Mouse (Mus musculus): ENCODE measurements around the gene Slc38a3. TPM values are rescaled to one million over a fixed set of nuclear protein-coding genes. Genes with fewer than 3 reads are reported as not detected.
A peak's percentile ranks its signal among the peaks of the same experiment; 100 is the strongest.

Gene Slc38a3
- polyA plus RNA-seq (2016; fragmentation: Nextera tagmentation; extraction: Ambion mirVana) = 12.5 and 12.9 TPM in 2 replicates

GRCm38 (mm10) chr9:107669480-107669945 lies at the start of gene Slc38a3:
Slc38a3 (minus strand) TSS chr9:107669530.
- 87% methylated on average over 9 of the region's 9 CpGs for WGBS
- ATAC-seq (ENCODE audit: low FRiP score) = no peak
- Histone ChIP-seq H3K9ac (no peak within 1 kb of the TSS), H3K27ac (no peak within 1 kb of the TSS), H3K9me3 (replicated peaks) (no peaks in the 10 kb centered on the region), H3K4me1 (peaks cover 39% of the 10 kb centered on the region), H3K36me3 (no peaks in the 10 kb centered on the region), H3K4me2 (replicated peaks) (no peak within 1 kb of the TSS), H3K4me3 (no peak within 1 kb of the TSS), H3K27me3 (peaks cover 44% of the 10 kb centered on the region)

DNA sequence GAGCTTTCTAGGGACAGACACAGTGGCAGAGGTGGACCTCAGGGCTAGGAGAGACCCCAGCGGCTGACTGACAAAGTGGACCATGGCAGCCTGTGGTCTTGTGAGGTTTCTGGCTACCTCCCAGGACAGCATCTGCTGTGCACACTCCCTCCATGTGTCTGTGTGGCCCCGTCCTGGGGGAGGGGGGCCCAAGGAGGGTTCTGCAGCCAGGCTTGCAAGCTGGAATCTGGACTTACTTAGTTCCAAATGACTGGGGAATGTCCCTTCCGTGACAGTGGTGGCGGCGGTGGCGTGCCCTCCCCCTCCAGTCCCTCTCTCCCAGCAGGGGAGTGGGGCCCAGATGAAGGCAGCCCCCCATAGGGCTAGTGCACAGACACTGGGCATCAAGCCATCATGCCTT lies 47.6 kb upstream of the Slc38a3 start:
- H3K27me3 ChIP-seq = peaks cover under 1% of the 10 kb centered on the region
- H3K4me3 ChIP-seq = no peak overlapping the region
- H3K36me3 ChIP-seq = no peaks in the 10 kb centered on the region
- WGBS = 37% methylated on average over 6 of the region's 6 CpGs
- no peak overlapping the region for H3K27ac ChIP-seq
- H3K4me2 ChIP-seq (replicated peaks) = no peak overlapping the region
- no peak overlapping the region for H3K9ac ChIP-seq
- no peaks in the 10 kb centered on the region for H3K9me3 ChIP-seq (replicated peaks)
- no peak for ATAC-seq (ENCODE audit: low FRiP score)
- peaks cover 25% of the 10 kb centered on the region for H3K4me1 ChIP-seq

GRCm38 (mm10) chr9:107715632-107716031 lies 46.3 kb upstream of the Slc38a3 start:
- Histone ChIP-seq H3K4me3 (no peak overlapping the region), H3K4me2 (replicated peaks) (no peak overlapping the region), H3K36me3 (no peaks in the 10 kb centered on the region), H3K4me1 (peaks cover 24% of the 10 kb centered on the region), H3K9ac (no peak overlapping the region), H3K27me3 (peaks cover 12% of the 10 kb centered on the region), H3K9me3 (replicated peaks) (no peaks in the 10 kb centered on the region), H3K27ac (no peak overlapping the region)
- no peak for ATAC-seq (ENCODE audit: low FRiP score)
- WGBS = 87% methylated on average over 2 of the region's 2 CpGs

DNA sequence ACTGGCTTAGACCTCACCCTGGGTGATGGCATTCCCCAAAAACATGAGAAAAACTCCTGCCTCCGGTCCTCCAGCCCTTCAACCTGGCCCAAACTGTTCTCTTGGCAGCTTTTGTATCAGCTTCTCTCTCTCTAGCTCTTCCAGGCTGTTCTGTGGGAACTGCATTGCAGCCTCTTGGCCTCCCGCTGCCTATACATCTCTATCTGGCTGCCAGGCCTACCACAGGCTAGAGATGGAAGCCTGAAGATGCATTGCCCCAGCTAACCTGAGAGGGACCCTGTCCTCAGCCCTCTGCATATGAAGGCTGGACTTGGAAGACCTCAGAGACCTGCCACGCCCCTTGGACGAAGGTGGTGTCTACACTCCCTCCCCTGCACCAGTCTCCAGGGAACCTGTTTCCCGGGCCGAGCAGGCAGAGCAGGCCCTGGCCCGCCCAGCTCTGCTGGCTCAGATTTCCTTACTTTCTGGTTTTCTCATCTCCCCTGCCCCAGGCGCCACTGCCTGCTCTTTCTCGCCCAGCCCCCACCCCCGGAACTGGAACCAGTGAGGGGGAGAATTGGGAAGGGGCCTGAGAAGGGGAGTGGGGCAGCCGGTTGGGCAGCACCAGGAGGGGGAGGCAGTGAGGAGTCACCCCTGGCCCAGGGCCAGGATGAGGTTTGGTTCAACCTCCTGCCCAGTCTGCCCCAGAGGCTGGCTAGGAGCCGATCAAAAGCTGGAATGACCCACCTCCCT lies 45.1 kb upstream of the Slc38a3 start:
- H3K4me3 ChIP-seq = no peak overlapping the region
- peaks cover 31% of the 10 kb centered on the region for H3K4me1 ChIP-seq
- peak overlapping the region; percentile 55; the same call in 1 of the 2 replicates for H3K27ac ChIP-seq
- WGBS = 18% methylated on average over 12 of the region's 12 CpGs
- H3K4me2 ChIP-seq (replicated peaks) = 0 out of 2 replicates have a peak overlapping the region, but pooled peaks have one; percentile 11
- no peak for ATAC-seq (ENCODE audit: low FRiP score)
- H3K9ac ChIP-seq = no peak overlapping the region
- H3K27me3 ChIP-seq = peaks cover 16% of the 10 kb centered on the region
- no peaks in the 10 kb centered on the region for H3K9me3 ChIP-seq (replicated peaks)
- H3K36me3 ChIP-seq = no peaks in the 10 kb centered on the region

DNA sequence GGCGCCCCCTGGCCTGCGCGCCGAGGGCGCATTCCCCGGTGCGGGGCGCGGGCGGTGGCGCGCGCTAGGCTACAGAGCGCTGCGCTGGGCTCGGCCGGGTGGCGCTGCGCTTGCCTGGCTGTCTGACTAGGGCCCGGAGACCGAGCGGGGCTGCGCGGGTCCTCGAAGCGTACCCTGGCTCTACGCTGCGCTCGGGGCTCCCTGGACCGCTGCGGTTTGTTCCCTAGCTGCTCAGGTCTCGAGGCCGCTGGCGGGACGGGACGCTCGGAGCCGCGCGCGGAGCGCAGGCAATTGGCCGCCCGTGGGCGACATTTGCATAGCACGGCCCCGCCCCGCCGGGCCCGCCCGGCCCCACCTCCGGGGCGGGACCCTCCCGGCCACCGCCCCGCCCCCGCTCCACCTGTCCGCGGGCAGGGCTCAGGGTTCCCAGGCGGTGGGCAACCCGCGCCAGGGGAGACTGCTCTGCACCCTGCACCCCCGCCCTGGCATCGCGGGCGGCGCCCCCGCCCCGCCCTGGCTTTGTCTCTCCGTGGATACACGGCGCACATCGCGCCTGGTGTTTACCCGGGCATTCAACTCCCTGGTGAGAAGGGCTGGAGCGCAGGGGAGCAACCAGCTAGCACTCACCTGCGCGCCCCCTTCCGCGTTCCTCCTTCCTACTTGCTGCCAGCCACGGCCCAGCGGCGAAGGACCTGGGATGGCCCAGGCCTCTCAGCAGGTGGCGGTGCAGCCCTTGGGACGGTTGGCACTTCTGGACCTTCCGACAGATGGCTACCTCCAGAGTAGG lies 40.6 kb upstream of the Slc38a3 start, which contains the start of gene Sema3f:
Sema3f (minus strand) TSS at position 779 of the 787 bp plus-strand sequence.
- peak within 1 kb of the TSS; percentile 94 for H3K9ac ChIP-seq
- WGBS = under 1% methylated on average over 82 of the region's 86 CpGs
- H3K4me1 ChIP-seq = peaks cover 64% of the 10 kb centered on the region
- H3K27ac ChIP-seq = peak within 1 kb of the TSS; percentile 89
- H3K36me3 ChIP-seq = peaks cover 6% of the 10 kb centered on the region
- H3K27me3 ChIP-seq = peaks cover 30% of the 10 kb centered on the region
- H3K4me2 ChIP-seq (replicated peaks) = peak within 1 kb of the TSS; percentile 94
- ATAC-seq (ENCODE audit: low FRiP score) = peak; percentile 76
- no peaks in the 10 kb centered on the region for H3K9me3 ChIP-seq (replicated peaks)
- peak within 1 kb of the TSS; percentile 85 for H3K4me3 ChIP-seq

GRCm38 (mm10) chr9:107709096-107709696 lies 39.9 kb upstream of the Slc38a3 start:
- Histone ChIP-seq H3K9me3 (replicated peaks) (no peaks in the 10 kb centered on the region), H3K9ac (peak overlapping the region; percentile 94), H3K27me3 (peaks cover 35% of the 10 kb centered on the region), H3K4me3 (peak overlapping the region; percentile 85), H3K4me1 (peaks cover 64% of the 10 kb centered on the region), H3K4me2 (replicated peaks) (peak overlapping the region; percentile 94), H3K36me3 (peaks cover 11% of the 10 kb centered on the region), H3K27ac (peak overlapping the region; percentile 89)
- WGBS = 0% methylated on average over 52 of the region's 55 CpGs
- ATAC-seq (ENCODE audit: low FRiP score) = no peak

DNA sequence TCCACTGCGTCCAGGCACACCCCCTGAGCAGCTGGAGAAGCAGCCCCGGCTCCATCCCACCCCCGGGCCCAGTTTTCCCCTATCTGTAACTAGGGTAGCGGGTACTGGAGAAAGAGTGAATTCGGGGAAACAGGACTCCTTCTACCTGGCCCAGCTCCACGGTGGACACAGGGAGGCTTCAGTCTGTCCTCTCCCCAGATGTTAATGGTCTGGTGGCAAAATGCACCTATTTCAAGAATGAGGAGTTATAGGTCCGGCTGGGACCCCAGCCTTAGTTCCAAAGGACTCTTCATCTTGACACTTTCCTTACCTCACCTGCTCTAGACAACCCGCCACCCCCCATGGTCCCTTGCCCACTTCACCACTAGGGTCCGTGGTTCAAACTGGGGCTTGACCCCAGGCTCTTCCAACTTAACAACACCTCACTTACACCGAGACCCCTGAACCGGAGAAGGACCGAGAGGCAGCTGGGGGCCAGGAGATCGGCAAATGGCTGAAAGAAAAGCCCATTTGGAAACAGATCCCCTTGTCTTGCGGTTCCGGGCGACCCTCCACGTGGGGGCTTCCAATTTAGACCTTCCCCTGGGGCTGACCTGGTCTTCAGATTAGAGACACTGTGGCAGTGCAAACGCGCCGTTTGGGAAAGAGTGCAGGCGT lies 39.2 kb upstream of the Slc38a3 start:
- Histone ChIP-seq H3K4me3 (peak overlapping the region; percentile 85), H3K9ac (peak overlapping the region; percentile 94), H3K4me1 (peaks cover 64% of the 10 kb centered on the region), H3K27me3 (peaks cover 35% of the 10 kb centered on the region), H3K9me3 (replicated peaks) (no peaks in the 10 kb centered on the region), H3K36me3 (peaks cover 16% of the 10 kb centered on the region), H3K27ac (peak overlapping the region; percentile 89), H3K4me2 (replicated peaks) (peak overlapping the region; percentile 94)
- no peak for ATAC-seq (ENCODE audit: low FRiP score)
- 2% methylated on average over 21 of the region's 21 CpGs for WGBS

DNA sequence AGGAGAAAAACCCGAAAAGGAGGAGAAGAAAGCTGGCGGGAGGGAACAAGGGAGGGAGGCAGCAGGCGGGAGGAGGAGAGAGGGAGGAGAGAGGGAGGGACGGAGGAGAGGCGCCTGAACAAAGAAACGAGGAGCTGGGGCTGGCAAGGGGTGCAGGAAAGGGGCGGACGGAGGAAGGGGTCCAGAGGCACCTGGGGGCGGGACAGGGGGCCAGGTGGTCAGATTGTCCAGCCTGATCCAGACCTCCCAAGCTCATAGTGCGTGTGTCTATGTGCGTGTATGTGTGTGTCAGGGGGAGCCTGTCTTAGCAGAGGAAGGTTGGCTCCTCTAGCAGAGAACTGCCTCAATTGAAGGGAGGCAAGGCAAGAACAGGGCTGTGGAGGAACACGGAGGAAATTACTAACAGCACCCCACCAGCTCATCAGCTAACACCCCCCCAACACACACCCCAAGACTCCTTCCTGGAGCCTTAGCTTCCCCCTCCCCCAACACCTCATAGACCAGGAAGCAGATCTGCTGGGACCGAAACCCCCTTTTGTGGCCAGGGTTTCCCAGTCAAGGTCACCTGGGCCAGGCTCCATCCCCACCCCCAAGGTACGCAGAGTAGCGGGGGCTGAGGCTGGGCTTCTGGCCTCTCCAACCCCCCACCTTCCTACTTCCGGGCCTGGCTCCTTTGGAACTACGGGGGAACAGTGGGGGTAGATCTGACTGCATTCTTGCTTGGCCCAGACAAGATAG lies 38.5 kb upstream of the Slc38a3 start:
- H3K9me3 ChIP-seq (replicated peaks) = no peaks in the 10 kb centered on the region
- H3K9ac ChIP-seq = peak overlapping the region; percentile 94
- peak overlapping the region; percentile 94 for H3K4me2 ChIP-seq (replicated peaks)
- H3K27me3 ChIP-seq = peaks cover 37% of the 10 kb centered on the region
- 2% methylated on average over 17 of the region's 17 CpGs for WGBS
- H3K4me1 ChIP-seq = peaks cover 69% of the 10 kb centered on the region
- ATAC-seq (ENCODE audit: low FRiP score) = no peak
- H3K36me3 ChIP-seq = peaks cover 19% of the 10 kb centered on the region
- H3K4me3 ChIP-seq = peak overlapping the region; percentile 85
- H3K27ac ChIP-seq = peak overlapping the region; percentile 89

DNA sequence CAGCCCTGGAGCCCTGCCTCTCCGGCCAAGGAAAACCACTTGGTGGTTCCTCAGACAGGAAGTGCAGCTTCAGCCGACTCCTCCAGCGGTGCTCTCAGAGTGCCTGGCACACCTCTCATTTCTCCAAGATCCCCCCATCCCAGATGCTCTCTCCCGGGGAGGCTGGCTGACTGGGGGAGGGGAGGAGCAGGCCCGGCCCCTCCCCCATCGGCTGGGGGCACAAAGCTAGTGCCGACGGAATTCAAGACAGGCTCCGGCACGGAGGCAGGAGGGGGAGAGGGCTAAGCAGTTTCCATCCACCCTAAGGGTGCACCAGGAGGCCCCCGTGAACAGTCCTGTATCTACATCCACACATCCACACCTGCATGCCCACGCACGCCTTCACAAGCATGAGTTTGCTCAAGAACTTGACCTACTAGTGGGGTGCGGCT lies 37.5 kb upstream of the Slc38a3 start:
- under 1% methylated on average over 14 of the region's 14 CpGs for WGBS
- peaks cover 24% of the 10 kb centered on the region for H3K36me3 ChIP-seq
- H3K4me1 ChIP-seq = peaks cover 79% of the 10 kb centered on the region
- peak overlapping the region; percentile 85 for H3K4me3 ChIP-seq
- no peak for ATAC-seq (ENCODE audit: low FRiP score)
- H3K27ac ChIP-seq = peak overlapping the region; percentile 89
- peak overlapping the region; percentile 94 for H3K9ac ChIP-seq
- H3K9me3 ChIP-seq (replicated peaks) = no peaks in the 10 kb centered on the region
- peaks cover 39% of the 10 kb centered on the region for H3K27me3 ChIP-seq
- H3K4me2 ChIP-seq (replicated peaks) = peak overlapping the region; percentile 94

GRCm38 (mm10) chr9:107703337-107704122 lies 34.2 kb upstream of the Slc38a3 start:
- peaks cover 92% of the 10 kb centered on the region for H3K4me1 ChIP-seq
- no peak for ATAC-seq (ENCODE audit: low FRiP score)
- H3K4me3 ChIP-seq = no peak overlapping the region
- no peaks in the 10 kb centered on the region for H3K9me3 ChIP-seq (replicated peaks)
- H3K4me2 ChIP-seq (replicated peaks) = no peak overlapping the region
- H3K27ac ChIP-seq = 0 out of 2 replicates have a peak overlapping the region, but pooled peaks have one; percentile 26
- H3K27me3 ChIP-seq = peaks cover 22% of the 10 kb centered on the region
- WGBS = 66% methylated on average over 14 of the region's 14 CpGs
- H3K9ac ChIP-seq = no peak overlapping the region
- H3K36me3 ChIP-seq = peaks cover 26% of the 10 kb centered on the region
